Mouse (Mus musculus) urinary bladder, adult 18-20 months (tissue): ENCODE measurements around the gene Adora1.
A peak's percentile ranks its signal among the peaks of the same experiment; 100 is the strongest.

Experiments used
- DNase-seq, 2 experiments: peaks; one replicate each; pipeline ENCODE4 v3.0.0; 2022; ENCODE audit warnings: low spot score in 2 of 2, mixed read lengths in 2 of 2

Gene Adora1

DNA sequence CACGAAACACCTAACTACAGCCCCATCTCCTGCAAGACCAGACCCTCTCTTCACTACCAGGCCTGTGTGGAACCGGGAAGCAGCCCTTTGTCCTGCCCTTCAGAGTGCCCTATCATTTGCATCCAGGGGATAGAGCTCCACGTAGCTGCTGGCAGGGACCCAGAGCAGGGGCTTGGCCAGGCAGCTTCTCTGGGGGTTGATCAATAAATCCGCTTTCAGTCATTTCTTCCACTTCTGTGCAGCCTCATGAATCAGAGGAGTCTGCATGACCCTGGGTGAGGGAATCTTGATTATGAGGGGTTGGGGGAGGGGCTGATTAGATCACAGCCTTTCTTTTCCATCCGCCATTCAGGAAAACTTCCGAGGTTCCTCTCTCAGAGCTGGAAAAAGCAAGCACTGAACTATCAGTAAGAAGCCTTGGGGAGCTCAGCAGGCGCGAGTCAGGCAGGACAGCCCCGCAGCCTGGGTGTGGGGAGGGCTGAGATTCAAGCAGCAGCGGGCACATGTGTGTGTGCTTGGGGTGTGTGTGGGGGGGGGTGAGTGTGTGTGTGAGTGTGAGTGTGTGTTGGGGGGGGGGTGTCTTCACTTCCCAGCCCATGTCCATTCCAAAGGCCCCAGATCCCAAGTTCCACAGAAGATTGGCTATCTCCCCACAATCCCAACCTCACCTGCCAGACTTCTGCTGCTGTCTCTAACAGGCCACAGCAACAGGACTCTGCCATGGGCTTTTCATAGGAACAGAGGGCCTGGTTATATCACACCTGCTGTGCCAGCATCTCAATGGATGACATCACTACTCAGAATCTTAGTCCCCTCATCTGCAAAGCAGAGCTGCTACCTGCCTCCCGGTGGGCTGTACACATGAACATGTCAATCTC, 19.2 kb downstream of the Adora1 start:
- DNase-seq, result no peak

DNA sequence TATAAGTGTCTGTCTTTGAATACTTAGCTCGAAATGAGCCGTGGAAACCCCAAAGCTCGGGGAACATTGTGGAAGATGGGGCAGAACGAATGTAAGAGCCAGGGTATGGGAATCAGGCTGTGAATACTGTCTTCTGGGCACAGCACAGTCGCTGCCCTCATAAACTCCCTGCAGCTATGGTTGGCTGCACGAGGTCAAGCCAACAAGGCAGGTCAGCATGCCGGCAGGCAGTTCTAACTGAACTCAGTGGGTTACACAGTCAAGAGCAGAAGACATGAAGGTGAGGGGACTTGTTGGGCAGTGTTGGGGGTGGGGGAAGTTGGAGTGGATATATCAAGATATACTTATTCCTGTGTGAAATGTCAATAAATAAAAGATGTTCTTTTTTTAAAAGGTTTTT, 20.2 kb downstream of the Adora1 start:
- no peak for DNase-seq

DNA sequence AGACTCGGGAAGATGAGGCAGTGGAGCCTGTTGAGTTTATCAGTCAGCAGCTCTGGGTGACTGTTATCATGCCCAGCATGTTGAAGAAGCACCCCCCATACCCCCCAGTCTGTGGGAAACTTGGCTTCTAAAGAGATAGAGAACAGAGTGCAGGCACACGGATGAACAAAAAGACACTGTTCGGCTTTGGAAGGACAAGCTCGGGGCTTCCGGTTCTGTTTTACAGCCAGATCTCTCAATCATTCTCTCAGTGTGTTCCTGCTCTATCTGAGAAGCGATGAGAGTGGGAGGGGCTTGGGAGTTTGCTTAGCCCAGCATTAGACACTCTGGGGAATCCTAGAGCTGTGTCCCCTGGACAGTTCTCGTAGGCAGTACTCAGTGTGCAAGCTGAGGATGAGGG, 21.8 kb downstream of the Adora1 start:
- no peak for DNase-seq

DNA sequence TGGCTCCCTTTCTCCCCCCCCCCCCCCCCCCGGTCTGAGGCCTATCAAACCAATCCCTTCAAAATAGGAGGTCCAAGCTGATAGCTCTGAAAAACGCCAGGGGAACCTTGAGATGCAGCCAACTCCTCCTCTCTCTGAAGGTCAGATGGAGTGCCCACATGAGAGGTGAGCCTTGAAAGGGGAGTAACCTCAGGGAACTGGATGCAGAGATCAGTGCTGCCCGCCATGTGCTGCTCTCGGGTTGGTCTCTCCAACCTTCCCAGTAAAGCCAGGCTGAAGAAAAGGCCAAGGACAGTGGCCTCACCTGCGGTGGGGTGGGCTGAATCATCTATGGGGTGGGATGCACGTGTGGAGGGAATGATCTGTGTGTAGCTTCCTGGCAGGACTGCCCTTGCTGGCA, 22.9 kb downstream of the Adora1 start:
- no peak for DNase-seq

DNA sequence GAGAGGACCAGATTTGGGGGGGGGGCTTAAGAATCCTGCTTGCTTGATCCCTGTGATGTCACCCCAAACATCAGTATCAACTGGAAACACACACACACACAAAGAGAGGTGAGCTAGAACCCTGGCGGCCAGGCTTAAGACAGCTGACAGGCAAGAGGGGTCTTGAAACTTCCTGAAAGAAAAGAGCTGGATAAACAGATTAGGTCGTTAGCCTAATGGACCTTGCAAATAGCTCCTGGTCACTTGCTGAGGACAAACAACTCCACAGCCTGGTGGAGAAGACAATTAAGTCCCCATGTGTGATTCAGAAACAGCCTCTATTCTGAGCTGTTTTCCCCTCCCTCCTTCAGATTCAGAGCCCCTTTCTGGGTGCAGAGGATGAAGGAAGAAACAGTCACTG, 23.6 kb downstream of the Adora1 start:
- DNase-seq, result no peak

DNA sequence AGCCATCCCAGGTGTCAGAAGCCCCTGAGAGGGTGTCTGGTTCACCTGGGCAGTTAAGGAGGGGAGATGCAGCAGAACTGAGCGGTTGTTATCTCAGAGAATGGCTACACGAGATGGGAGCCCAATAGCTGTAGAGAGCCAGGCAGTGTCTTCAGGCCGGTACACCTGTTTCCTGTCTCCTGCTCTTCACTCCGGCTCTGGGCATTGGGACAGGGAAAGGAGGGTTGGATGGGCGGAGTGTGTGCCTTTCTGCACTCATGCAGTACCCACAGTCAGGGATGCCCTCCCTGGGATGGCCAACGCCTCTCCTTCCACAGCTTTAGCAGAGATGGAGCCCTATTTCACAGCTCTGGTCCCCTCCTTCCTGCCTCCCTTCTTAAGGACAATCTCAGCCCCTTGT, 24.2 kb downstream of the Adora1 start:
- no peak for DNase-seq

DNA sequence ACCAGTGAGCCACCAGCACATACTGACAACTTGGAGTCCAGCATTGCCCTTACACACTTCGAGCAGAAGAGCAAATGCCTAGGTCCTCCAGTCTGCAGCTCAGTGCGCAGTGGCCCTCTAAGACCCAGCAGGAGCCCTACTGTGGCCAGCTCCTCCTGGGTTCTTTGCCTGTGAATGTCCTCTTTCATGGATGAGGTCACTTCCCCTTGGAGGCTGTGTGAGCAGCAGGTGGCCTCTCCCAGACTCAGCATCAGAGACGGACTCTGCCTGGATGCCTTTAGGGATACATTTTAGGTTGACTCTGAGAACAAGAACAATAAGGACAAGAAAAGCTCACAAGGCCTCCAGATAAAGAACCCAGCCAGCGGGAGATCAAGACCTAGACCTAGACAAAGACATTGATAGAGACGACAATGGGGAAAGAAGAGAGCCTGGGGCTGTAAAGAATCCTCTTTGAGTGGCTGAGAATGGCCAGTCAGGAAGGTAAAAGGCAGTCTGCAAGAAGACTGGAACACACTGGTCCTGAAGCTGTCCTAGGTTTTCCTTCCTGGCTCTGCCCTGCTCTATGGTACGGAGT, 25.0 kb downstream of the Adora1 start:
- DNase-seq, result no peak

DNA sequence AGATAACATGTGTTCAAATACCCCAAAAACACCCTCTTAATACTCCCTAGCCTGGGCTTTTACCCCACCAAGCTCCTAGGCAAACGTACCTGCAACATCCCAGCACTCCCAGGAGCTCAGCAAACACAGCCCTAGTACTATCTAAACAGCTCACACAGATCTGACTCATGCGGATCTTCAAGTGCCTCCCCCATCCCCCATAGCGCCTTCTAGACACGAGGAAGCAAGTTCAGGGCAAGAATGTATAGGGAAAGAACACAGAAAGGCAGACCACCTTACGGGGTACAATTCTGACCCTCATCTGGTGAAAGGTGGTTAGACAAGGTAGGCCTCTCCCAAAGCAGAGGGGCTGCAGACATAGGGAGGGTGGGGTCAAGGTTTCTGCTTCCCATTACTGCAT, 29.1 kb downstream of the Adora1 start:
- peak in 1 of 2 experiments; percentile 29 for DNase-seq

DNA sequence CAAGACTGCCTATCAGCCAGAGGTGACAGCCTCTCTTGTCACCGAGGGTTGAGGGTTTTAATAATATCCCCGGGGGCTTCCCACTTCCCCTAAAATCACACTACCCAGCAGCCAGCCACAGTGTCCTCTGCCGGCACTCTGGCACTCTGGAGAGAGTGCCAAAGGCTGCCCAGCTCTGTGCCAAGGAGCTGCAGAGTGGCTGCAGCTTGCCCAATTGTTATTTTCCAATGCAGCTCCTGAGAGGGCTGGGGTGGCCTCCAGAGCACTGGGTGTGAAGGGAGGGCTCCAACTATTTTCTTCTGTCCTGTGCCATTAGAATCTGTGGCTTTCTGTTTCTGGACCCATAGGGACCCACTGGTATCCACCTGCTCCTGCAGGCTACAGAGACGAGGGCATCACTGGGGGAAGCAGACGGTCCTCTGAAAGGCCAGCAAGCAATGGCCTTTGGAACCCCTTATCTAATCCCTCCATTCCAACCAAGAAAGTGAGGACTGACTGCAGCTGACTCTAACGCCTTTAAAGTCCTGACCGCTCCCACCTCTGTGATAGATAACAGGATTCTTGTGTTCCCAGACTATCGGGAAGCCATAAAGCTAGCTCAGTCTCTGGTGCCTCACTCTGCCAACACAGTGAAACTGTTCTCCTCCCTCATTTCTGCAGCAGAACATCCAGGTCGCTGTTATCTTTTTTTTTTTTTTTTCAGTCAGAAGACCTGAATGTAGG, 29.8 kb downstream of the Adora1 start:
- DNase-seq, result no peak

DNA sequence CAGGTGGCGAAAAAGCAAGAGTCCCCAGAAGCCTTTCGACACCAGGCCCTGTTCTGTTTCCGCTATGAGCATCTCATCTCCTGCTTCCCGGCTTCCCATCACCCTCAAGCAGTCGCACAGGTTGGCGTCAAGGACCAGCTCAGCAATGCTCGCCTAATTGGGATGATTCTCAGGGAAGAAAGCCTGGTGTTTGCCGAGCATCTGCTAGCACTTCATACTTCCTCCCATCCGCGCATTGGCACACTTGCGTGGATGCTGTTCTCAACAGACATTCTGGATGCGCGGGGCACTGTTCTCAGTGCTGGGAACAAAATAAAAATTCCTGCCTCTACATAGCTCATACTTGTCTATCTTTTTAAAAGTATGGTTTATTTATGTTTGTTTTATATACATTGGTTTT, 31.0 kb downstream of the Adora1 start:
- DNase-seq, result no peak

DNA sequence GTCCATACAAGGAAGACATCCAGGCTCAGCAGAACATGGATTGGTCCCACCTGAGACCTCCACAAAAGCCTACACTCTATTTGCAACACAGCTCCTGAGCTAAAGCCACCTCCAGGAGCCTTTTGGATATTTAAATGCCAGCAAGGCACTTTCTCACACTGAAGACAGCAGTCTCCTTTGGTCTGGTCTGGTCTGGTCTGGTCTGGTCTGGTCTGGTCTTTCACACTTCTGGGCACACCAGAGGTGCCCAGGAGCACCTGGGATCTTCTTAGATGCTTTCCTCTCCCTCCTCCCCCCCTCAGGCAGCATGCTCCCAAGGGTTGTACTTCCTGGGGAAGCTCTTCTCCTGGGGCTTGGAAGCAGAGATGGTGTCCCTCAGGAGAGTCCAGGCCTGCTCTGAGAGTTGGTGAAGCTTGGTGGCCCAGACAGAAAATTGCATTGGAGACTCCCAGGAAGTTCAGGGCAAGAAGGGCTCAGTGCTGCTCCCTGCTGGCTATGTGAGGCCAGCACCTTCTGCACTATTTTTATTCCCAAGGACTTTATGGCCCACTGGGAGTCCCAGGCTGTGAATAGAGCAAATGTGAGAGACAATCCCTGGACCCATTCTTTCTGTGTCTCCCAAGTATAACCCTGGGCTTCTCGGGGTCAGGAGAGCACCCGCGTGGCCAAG, 33.3 kb downstream of the Adora1 start:
- DNase-seq, result peak in 1 of 2 experiments; percentile 25

DNA sequence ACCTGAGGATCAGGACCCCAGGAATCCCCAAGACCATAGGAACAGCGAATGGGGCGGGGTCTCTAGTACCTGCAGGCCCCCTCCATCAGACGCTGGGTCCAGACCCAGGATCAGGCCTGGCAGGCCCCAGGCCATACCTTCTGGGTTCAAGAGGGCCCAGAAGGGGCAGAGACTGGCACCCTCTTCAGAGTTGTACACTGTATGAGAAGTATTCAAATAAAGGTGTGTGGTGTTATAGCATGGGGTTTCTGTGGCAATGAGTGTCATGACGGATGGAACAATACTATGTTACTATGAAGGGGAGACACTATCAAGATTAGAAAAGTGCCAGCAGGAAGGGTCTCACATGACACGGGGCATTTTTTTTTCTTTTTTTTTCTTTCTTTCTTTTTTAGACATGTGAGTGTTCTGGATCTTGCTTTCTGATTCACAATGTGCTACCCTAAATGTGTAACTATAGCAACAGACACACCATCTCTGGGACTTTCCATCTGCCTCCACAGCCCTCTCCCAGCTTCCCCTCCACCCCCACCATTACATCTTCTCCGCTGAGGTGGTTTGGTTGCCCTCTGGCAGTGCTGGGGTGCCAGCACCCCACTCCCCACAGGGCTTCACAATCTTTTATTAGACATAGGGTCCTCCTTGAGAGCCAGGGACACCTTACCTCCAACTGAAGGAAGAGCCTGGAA, 34.1 kb downstream of the Adora1 start:
- DNase-seq, result no peak

DNA sequence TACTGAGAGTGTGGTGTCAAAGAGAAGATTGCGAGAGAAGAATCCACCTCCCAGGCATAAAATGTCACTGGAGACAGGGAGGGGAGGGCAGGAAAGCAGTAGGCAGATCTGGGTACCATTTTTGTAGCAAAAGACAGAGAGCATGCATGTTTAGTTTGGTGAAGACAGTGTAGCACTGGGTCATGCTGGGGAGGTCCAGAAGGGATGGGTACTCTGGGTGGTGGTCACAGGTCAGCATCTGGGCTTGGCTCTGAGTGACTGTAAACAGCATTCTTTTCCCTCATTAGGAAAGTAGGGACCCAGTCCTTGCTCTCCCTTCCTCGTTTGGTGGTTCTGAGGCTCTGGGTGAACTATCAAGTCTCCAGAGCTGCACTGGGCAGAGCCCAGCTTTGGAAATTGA, 34.8 kb downstream of the Adora1 start:
- no peak for DNase-seq

DNA sequence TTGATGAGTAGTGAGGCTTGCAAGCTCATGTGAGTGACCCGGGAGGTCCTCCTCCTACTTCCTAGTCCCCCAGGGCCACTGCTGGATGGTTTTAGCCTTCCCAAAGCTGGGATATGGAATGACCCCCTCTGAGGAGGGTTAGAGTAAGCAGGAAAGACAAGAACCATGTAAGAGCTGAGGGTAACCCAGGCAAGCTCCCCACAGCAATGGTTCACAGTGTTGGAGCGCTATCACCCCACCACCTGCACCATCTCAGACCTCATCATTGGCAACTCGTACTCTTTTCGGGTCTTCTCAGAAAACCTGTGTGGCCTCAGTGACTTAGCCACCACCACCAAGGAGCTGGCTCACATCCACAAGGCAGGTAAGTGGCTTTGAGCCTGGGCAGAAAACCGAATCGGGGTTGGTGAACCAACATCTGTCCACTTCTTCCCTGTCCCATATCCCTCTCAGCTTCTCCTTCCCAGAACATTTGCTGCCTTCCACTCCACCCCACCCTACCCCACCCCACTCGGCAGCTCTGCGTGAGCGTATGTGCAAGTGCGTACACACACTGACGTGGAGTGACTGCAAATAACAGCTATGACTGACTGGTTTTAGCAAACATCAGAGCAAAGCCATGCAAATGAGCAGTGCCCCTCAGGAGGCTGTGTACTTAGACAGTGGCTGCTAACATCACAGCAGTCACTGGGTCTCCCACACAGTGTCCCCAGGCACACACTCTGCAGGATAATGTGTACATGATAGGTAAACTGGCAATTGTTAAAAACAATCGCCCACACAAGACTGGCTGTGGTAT, 36.8 kb downstream of the Adora1 start:
- no peak for DNase-seq

DNA sequence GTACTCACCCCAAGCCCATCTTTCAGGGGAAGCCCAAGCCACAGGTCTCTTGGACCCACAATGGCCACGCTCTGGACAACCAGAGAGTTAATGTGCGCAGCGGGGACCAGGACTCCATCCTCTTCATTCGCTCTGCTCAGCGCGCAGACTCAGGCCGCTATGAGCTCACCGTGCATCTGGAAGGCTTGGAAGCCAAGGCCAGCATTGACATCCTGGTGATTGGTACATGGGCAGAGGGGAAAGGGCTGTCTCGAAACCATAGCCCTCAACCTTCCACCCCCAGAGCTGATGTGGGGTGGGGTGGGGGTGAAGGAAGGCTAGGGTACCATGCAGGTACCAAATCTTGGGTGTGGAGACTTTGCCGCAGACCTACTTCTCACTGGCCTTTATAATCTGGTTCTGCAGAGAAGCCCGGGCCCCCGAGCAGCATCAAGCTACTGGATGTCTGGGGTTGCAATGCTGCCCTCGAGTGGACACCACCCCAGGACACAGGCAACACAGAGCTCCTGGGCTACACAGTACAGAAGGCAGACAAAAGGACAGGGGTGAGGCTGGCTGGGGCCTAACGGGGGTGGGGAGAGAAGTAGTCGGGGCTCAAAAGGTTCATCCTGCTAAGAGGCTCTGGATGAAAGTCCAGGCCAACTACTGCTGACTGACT, 37.8 kb downstream of the Adora1 start:
- no peak for DNase-seq

DNA sequence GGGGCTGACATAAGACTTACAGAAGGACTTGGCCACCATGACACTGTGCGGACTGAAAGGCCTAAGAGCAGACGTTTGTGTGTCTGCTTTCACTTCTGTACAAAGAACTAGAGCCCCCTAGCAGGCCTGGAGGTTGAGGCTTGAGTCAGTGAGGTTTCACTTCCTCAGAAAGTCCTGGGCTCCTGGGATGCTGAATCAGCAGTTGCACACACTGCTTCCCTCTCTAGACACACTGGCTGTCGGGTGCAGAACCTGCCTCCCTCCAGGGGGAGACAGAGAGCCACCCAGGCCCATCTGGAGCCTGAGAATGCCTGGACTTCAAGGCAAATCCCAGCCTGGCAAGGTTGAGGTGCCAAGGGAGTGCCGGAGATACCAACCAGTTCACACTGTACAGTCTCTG, 38.8 kb downstream of the Adora1 start:
- DNase-seq, result peak; percentile 59 to 66

DNA sequence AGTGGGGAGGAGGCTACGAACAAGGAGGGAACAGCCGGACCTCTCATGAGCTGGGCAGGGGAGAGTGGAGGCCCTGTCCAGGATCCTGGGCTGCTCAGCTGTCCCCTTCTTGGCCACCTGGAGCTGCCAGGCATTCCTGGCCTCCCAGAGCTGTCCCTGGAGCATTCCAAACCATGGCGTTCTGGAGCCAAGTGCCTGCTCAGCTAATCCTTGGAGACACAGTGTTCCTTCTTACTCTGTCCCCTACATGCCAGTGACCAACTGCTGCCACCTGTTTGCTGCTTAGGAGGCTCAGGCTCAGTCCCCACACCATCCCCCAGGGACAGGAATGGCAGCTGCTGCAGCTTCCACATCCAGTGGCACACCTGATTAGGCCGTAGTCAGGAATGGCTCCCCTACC, 39.3 kb downstream of the Adora1 start:
- no peak for DNase-seq

DNA sequence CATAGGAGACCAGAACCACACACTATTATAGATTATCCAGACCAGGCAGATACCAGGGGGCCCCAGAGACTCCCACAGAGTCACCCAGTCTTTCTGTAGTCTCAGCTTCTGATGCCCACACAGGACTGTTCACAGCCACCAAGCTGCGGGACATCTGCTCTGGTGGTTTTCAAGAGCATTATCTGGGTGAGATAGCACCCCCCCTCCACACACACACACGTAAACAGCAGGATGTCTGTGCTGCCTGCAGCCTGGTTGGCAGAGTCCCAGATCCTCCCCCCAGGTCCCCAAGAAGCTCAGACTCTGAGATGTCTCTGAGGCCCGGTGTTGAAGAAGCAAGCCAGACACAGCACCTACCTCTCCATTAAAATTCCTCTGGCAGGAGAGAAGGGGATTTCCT, 39.7 kb downstream of the Adora1 start:
- DNase-seq, result no peak

DNA sequence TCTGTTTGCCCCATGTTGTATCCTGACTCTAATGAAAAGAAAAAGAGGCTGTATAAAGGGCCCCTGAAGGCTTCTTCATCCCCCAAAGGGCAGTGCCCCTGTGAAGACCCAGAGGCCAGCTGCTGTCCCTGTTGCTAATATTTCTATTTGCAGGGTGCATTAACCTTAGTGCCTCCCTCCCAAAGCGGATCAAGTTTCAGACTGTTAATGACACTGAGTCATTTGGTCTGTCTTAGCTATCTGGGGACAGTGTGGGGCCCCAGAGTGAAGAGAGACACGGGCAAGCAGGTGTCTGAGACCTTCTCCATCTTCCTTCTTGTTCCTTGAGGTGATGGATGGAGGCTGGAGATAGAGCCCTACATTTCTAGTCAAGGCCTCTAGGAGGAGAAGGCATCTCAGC, 40.1 kb downstream of the Adora1 start:
- DNase-seq, result no peak

DNA sequence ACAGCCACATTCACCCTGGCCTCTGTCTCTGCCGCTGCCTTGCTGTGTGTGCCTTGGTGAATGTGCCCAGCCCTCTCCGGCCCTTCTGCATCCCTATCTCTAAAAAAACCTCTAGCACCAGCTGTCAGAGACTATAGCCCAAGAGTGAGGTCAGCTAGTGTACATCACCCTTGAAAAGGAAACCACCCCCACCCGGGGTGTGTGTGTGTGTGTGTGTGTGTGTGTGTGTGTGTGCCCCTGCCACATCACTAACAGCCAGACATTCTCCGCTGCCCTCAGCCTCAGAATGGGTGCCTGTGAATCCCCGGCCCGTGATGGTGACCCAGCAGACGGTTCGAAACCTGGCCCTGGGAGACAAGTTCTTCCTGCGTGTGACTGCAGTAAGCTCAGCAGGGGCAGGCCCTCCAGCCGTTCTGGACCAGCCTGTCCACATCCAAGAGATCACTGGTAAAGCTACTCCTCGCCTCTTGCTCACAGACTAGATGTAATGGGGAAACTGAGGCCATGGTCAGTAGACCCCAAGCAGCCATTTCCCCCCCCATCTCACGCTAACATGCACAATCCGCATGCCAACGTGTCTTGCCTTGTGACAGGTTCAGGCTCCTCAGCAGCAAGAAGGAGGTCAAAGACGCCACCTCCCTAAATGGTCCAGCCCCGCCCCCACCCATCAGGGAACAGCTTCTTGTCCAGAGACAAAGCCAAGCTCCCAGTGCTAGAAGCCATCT, 40.8 kb downstream of the Adora1 start:
- no peak for DNase-seq
